Mouse (Mus musculus) liver, adult 2 months (tissue): ENCODE measurements around the gene Pptc7.

Experiments
- CTCF ChIP-seq: fragments of 200-500 bp; IDR thresholded peaks from 2 replicates; pipeline ENCODE4 v1.5.1; 2011; ENCODE audit warnings: low read depth, low read length, control low read depth
- POLR2A ChIP-seq: fragments of 200-500 bp; IDR thresholded peaks from 2 replicates; pipeline ENCODE4 v1.6.1; 2011; ENCODE audit warnings: low read length, control low read depth; ENCODE audit not compliant: insufficient read depth; ENCODE audit errors: extremely low read depth

DNA sequence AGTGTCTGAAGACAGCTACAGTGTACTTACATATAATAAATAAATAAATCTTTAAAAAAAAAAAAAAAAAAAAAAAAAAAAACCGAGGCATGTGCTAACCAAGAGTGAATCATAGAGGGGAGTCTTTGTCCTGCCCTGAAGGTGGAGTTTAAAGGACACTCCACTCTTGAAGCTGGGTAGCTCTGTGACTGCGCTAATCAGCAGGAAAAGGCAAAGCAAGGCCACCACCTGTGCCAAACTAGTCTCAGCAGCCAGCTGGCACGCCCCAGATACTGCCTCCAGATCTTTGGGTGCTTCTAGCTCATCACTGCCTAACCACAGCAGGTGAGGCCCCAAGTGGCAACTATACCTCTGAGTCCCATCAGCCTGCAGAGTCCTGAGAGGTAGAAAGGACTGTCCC is 50.5 kb downstream of the Pptc7 start:
- TF ChIP-seq POLR2A = no peak
- no peak for TF ChIP-seq CTCF
